ENCODE assay signal across 8 mouse cellular contexts in the genomic region with DNA sequence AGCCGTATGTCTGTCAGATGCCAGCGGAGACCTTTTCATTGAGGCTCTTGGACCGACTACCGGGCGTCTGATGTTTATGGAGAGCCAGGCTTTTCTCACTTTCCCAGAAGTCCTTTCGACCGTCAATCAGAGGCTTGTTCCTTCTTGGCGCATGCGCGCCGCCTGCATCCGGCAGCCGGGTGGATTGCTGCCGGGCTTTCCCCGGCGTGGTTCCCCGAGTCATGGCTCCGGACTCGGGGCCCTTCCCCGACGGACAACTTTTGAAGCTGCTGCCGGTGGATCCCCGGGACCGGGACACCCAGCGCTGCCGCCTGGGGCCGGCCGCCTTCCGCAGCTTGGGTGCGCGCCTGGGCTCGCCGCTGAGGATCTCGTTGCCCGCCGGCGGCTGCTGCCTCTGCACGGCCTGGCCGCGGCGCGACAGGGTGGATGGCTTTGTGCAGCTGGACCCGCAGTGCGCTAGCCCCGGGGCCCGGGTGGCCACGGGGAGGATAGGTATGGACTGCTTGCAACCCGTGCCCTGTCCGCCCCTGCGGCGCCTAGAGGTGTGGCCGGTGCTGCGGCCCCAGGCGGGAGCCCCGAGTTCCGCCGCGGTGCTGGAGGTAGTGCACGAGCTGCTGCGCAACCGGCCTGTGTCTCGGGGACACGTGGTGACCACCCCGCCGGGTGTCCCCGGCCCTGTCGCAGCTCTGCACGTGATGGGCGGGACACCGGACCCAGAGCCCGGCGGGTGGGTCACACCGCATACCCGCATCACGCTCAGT. TPM values are rescaled to one million over a fixed set of nuclear protein-coding genes. Genes with fewer than 3 reads are reported as not detected.
A peak's percentile ranks its signal among the peaks of the same experiment; 100 is the strongest.
DNase-seq lines count a peak whose midpoint lies in the region; ATAC-seq and TF ChIP-seq lines count a peak whose summit lies in the region.

No protein-coding gene starts in this region.

- TF ChIP-seq CTCF in kidney, postnatal 0 days (IDR thresholded peaks at IDR 0.05; ENCODE audit: low read depth): no peak

- H3K36me3 ChIP-seq in heart, embryonic 13.5 days: peaks cover 20% of the 10 kb centered on the region
- H3K36me3 ChIP-seq in kidney, postnatal 0 days (ENCODE audit: insufficient read depth, low read length): 0 out of 2 replicates have a peak, but pooled peaks cover 12% of the 10 kb centered on the region
- H3K36me3 ChIP-seq in liver, embryonic 12.5 days: peaks cover 19% of the 10 kb centered on the region
- no peaks in the 10 kb centered on the region for H3K36me3 ChIP-seq in splenic B cell, adult 2 months (ENCODE audit: control insufficient read depth, insufficient read depth, low read length, poor library complexity, severe bottlenecking)

- peaks cover 13% of the 10 kb centered on the region; the same call in 1 of the 2 replicates for H3K27me3 ChIP-seq in heart, embryonic 13.5 days (replicated peaks)
- H3K27me3 ChIP-seq in kidney, postnatal 0 days (ENCODE audit: insufficient read depth, low read length): no peaks in the 10 kb centered on the region
- peaks cover 6% of the 10 kb centered on the region for H3K27me3 ChIP-seq in liver, embryonic 12.5 days (replicated peaks)
- no peaks in the 10 kb centered on the region for H3K27me3 ChIP-seq in splenic B cell, adult 2 months (ENCODE audit: control insufficient read depth, insufficient read depth, low read length, poor library complexity, severe bottlenecking)

- peak; percentile 82 for DNase-seq in brain, embryonic 18.5 days (ENCODE audit: low read depth, low spot score)
- peak; percentile 97 for DNase-seq in kidney, postnatal 0 days (ENCODE audit: low spot score)
- DNase-seq in naive thymus-derived CD4-positive, alpha-beta T cell, adult 2 months (ENCODE audit: low read depth): peak; percentile 91
- DNase-seq in splenic B cell, adult 2 months (ENCODE audit: low read depth, low spot score): peak; percentile 92

- under 1% methylated on average over 72 of the region's 75 CpGs for WGBS in heart, embryonic 13.5 days
- WGBS in kidney, postnatal 0 days: under 1% methylated on average over 66 of the region's 75 CpGs
- 2% methylated on average over 75 of the region's 75 CpGs for WGBS in liver, embryonic 12.5 days (ENCODE audit: insufficient replicate concordance)

- H3K27ac ChIP-seq in heart, embryonic 13.5 days (replicated peaks): peak overlapping the region; percentile 84
- H3K27ac ChIP-seq in kidney, postnatal 0 days: peak overlapping the region; percentile 60
- H3K27ac ChIP-seq in liver, embryonic 12.5 days: peak overlapping the region; percentile 74

- H3K4me1 ChIP-seq in heart, embryonic 13.5 days: peaks cover 17% of the 10 kb centered on the region
- 0 out of 2 replicates have a peak, but pooled peaks cover 4% of the 10 kb centered on the region for H3K4me1 ChIP-seq in kidney, postnatal 0 days (replicated peaks; ENCODE audit: insufficient read depth, low read length)
- peaks cover 21% of the 10 kb centered on the region for H3K4me1 ChIP-seq in liver, embryonic 12.5 days

- peak overlapping the region; percentile 95 for H3K4me2 ChIP-seq in heart, embryonic 13.5 days
- peak overlapping the region; percentile 98 for H3K4me2 ChIP-seq in kidney, postnatal 0 days (ENCODE audit: low read length)
- H3K4me2 ChIP-seq in liver, embryonic 12.5 days: peak overlapping the region; percentile 99

- H3K9me3 ChIP-seq in heart, embryonic 13.5 days: no peaks in the 10 kb centered on the region
- no peaks in the 10 kb centered on the region for H3K9me3 ChIP-seq in kidney, postnatal 0 days (replicated peaks; ENCODE audit: low read length)
- no peaks in the 10 kb centered on the region for H3K9me3 ChIP-seq in liver, embryonic 12.5 days (replicated peaks)

- peak overlapping the region; percentile 86 for H3K4me3 ChIP-seq in heart, embryonic 13.5 days
- H3K4me3 ChIP-seq in kidney, postnatal 0 days (replicated peaks; ENCODE audit: low read depth, low read length): peak overlapping the region; percentile 73
- peak overlapping the region; percentile 93 for H3K4me3 ChIP-seq in liver, embryonic 12.5 days

- H3K9ac ChIP-seq in heart, embryonic 13.5 days: peak overlapping the region; percentile 94
- H3K9ac ChIP-seq in kidney, postnatal 0 days (ENCODE audit: low read depth, low read length): peak overlapping the region; percentile 78
- H3K9ac ChIP-seq in liver, embryonic 12.5 days: peak overlapping the region; percentile 87

- ATAC-seq in CD4-positive, CD25-positive, alpha-beta regulatory T cell, adult 4 months: peak; percentile 89
- ATAC-seq in erythroid progenitor cell, adult 5-6 weeks (replicated peaks; ENCODE audit: low FRiP score, poor library complexity, severe bottlenecking): peak; percentile 85
- ATAC-seq in heart, embryonic 13.5 days (ENCODE audit: extremely low read depth, insufficient number of reproducible peaks, low FRiP score, low TSS enrichment): peak; percentile 57
- peak; percentile 80 for ATAC-seq in kidney, postnatal 0 days (replicated peaks; ENCODE audit: low FRiP score, low read depth)
- peak; percentile 81 for ATAC-seq in liver, embryonic 12.5 days

RNA-seq across cellular contexts. Expression of a gene that starts 6.1 kb away (rescaled TPM):
- polyA plus RNA-seq in CD4-positive, CD25-positive, alpha-beta regulatory T cell, adult 4 months (2017; shearing (Covaris generic)): not detected
- total RNA-seq in erythroid progenitor cell, adult 5-6 weeks (2015; ENCODE audit: low replicate concordance): 12.6 and 13.4 TPM in 2 replicates
- total RNA-seq in erythroid progenitor cell, adult 5-6 weeks (2017; ENCODE audit: low replicate concordance): 2.4 and 14.6 TPM in 2 replicates
- polyA plus RNA-seq in heart, embryonic 13.5 days (2015; fragmentation: Nextera tagmentation; extraction: Ambion mirVana): 0.32 TPM in 1 of 2 replicates, not detected in the other
- 0.26 and 0.34 TPM in 2 replicates for polyA plus RNA-seq in kidney, postnatal 0 days (2015; fragmentation: Nextera tagmentation; extraction: Ambion mirVana)
- 0.17 and 0.26 TPM in 2 replicates for polyA plus RNA-seq in liver, embryonic 12.5 days (2016; fragmentation: Nextera tagmentation; extraction: Ambion mirVana)

RNA-seq across cellular contexts. Expression of a gene that starts 19.5 kb away (rescaled TPM):
- 1 to 10 TPM in 1 of 2 experiments, under 1 TPM in 1; 0.62 to 1.3 TPM for polyA plus RNA-seq in CD4-positive, CD25-positive, alpha-beta regulatory T cell, adult 4 months (2017; shearing (Covaris generic))
- total RNA-seq in erythroid progenitor cell, adult 5-6 weeks (2015; ENCODE audit: low replicate concordance): 30.6 and 32.3 TPM in 2 replicates
- total RNA-seq in erythroid progenitor cell, adult 5-6 weeks (2017; ENCODE audit: low replicate concordance): 19.6 and 21.6 TPM in 2 replicates
- 19.3 and 21.9 TPM in 2 replicates for polyA plus RNA-seq in heart, embryonic 13.5 days (2015; fragmentation: Nextera tagmentation; extraction: Ambion mirVana)
- 270 and 317 TPM in 2 replicates for polyA plus RNA-seq in kidney, postnatal 0 days (2015; fragmentation: Nextera tagmentation; extraction: Ambion mirVana)
- 19.3 and 19.9 TPM in 2 replicates for polyA plus RNA-seq in liver, embryonic 12.5 days (2016; fragmentation: Nextera tagmentation; extraction: Ambion mirVana)

Comparison
In these comparisons a context has a peak if more than half of its experiments do, and no peak if none do; other contexts are left out.
1. Peak in every context shown above with its lines: DNase-seq, ATAC-seq, H3K4me3 ChIP-seq and H3K27ac ChIP-seq.
2. RNA of a gene that starts 19.5 kb away (polyA plus RNA-seq): 270 to 317 TPM in kidney, postnatal 0 days; 19.3 to 19.9 TPM in liver, embryonic 12.5 days, 19.3 to 21.9 TPM in heart, embryonic 13.5 days and 0.62 to 1.3 TPM in CD4-positive, CD25-positive, alpha-beta regulatory T cell, adult 4 months; every median in the first group is over 10 times any median in the second.